Mouse (Mus musculus): Measurements from ENCODE around the gene Lsp1. TPM values are rescaled to one million over a fixed set of nuclear protein-coding genes. Genes with fewer than 3 reads are reported as not detected.

Gene Lsp1
- polyA plus RNA-seq, 1 experiment: 298 TPM

DNA sequence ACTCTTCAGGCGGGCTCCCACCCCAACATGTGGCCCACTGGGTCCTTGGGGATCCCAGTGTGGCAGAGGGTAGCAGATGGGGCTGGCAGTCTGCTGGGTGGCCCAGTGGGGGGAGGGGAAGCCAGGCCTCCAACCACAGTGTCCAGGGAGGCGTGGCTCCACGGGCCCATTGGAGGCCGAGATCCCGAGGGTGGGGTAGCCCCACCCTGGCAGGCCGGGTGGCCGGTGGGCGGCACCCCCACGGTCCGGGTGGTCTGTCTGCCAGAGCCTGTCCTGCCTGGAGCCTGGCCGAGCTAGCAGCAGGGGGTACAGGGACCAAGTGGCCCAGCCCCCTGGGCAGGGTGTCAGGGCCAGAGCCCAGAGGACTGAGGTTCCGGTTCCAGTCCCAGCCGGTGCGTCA lies 14.2 kb downstream of the Lsp1 start:
- Histone ChIP-seq H3K4me3 (peak overlapping the region; percentile 86), H3ac (ENCODE audit: control insufficient read depth, insufficient read length) (peak overlapping the region; percentile 13), H3K79me2 (ENCODE audit: control insufficient read depth, insufficient read depth) (peaks cover 84% of the 10 kb centered on the region), H3K4me2 (ENCODE audit: low read depth) (peak overlapping the region; percentile 94), H3K36me3 (ENCODE audit: control insufficient read depth, insufficient read depth) (no peaks in the 10 kb centered on the region), H3K27me3 (ENCODE audit: control insufficient read depth, insufficient read depth, insufficient read length) (no peaks in the 10 kb centered on the region)
- TF ChIP-seq TCF12 (IDR thresholded peaks at IDR 0.05; ENCODE audit: insufficient read depth, poor library complexity, severe bottlenecking): no peak
- peak in 2 of 3 experiments; percentile 59 to 61 for TF ChIP-seq MYOD1 (IDR thresholded peaks at IDR 0.05; ENCODE audit: control insufficient read depth in 1 of 3, insufficient read length in 2 of 3, low read depth in 2 of 3)
- TF ChIP-seq E2F4 (IDR thresholded peaks at IDR 0.05; ENCODE audit: insufficient read depth): no peak
- TF ChIP-seq POLR2A (IDR thresholded peaks at IDR 0.05; ENCODE audit: insufficient read length, low read depth): peak; percentile 74
- peak in 2 of 3 experiments; percentile 45 to 74 for TF ChIP-seq MYOG (IDR thresholded peaks at IDR 0.05; ENCODE audit: control insufficient read depth in 1 of 3, insufficient read depth in 1 of 3, insufficient read length in 2 of 3, low read depth in 2 of 3)
- TF ChIP-seq POLR2AphosphoS2 (IDR thresholded peaks at IDR 0.05; ENCODE audit: insufficient read length, low read depth): peak; percentile 78

DNA sequence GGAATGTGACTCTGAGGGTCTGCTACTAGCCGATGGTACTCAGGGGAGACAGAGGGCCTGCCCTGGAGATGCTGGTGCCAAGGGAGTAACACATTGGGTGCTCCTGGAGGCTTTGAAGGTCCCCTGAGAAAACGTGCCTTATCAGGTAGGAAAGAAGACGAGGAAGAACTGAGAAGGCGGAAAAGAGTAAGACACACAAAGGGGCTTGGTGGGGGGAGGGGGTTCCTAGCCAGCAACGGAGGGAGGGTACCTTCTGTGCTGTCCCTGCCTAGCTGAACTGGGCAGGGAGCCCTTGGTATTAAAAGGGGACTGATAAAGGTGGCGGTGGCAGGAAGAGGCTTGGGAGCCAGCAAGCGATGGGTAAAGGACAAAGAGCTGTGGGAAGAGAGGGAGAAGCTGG lies 15.0 kb downstream of the Lsp1 start:
- H3K36me3 ChIP-seq (ENCODE audit: control insufficient read depth, insufficient read depth): peaks cover 4% of the 10 kb centered on the region
- H3K79me2 ChIP-seq (ENCODE audit: control insufficient read depth, insufficient read depth): peaks cover 92% of the 10 kb centered on the region
- peak overlapping the region; percentile 86 for H3K4me3 ChIP-seq
- H3K4me2 ChIP-seq (ENCODE audit: low read depth): peak overlapping the region; percentile 94
- TF ChIP-seq USF1 (IDR thresholded peaks at IDR 0.05; ENCODE audit: low read depth) (no peak), CEBPB (IDR thresholded peaks at IDR 0.05; ENCODE audit: insufficient read depth, poor library complexity, severe bottlenecking) (no peak), POLR2A (IDR thresholded peaks at IDR 0.05; ENCODE audit: insufficient read length, low read depth) (peak; percentile 4)
- H3K27me3 ChIP-seq (ENCODE audit: control insufficient read depth, insufficient read depth, insufficient read length): no peaks in the 10 kb centered on the region
- H3ac ChIP-seq (ENCODE audit: control insufficient read depth, insufficient read length): peak overlapping the region; percentile 13

DNA sequence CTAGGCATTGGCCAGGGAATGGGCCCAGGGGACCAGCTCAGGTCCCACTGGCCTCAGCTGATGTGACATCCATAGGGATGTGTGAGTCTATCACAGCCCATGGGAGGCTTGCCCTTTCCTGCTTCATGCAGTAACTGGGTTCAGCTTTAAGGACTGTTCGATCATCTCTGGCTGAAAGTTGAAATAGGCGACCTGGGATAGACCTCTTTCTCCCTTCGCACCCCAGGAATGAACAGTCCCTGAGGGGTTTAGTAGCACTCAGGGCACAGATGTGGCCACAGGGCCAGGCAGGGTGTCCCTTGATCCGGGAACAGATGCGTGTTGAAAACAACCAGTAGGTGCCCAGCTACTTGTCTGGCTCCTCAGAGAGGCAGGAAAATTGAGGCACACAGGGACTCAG lies 15.7 kb downstream of the Lsp1 start:
- H3K4me3 ChIP-seq: peak overlapping the region; percentile 86
- no peak for TF ChIP-seq CEBPB (IDR thresholded peaks at IDR 0.05; ENCODE audit: insufficient read depth, poor library complexity, severe bottlenecking)
- no peak for TF ChIP-seq USF1 (IDR thresholded peaks at IDR 0.05; ENCODE audit: low read depth)
- peak; percentile 31 for TF ChIP-seq POLR2AphosphoS2 (IDR thresholded peaks at IDR 0.05; ENCODE audit: insufficient read length, low read depth)

DNA sequence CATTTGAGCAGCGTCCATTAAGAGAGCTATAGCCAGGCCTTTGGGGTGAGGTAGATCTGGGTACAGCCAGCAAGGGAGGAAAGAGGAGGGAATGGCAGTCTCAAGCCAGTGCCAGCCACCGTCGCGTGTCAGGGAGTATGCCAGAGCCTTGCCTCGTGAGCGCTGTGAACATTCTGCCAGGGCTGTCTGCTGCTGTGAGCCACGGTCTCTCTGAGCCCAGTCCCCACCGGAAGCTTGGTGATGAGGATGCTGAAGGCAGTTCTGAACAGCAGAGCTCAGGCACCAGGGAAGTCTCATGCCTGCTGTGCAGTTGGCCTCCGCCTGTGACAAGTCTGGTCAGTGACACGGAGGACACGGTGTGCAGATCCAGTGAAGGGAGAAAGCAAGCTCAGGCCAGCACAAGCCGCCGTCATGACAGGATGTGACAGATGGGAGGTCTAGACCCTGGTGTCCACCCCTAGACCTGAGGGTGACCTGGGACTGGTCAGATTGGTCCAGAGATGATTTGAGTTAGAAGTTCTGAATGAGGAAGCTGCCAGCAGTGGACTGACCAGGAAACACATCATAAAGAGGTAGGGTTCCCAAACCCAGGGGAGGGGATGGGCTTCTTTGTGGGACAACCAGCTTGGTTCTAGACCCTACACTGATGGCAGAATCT lies 16.3 kb downstream of the Lsp1 start:
- H3K27me3 ChIP-seq (ENCODE audit: control insufficient read depth, insufficient read depth, insufficient read length): no peaks in the 10 kb centered on the region
- peaks cover 92% of the 10 kb centered on the region for H3K79me2 ChIP-seq (ENCODE audit: control insufficient read depth, insufficient read depth)
- H3K36me3 ChIP-seq (ENCODE audit: control insufficient read depth, insufficient read depth): peaks cover 4% of the 10 kb centered on the region
- H3K4me2 ChIP-seq (ENCODE audit: low read depth): peak overlapping the region; percentile 94
- no peak for TF ChIP-seq MYOD1 (IDR thresholded peaks at IDR 0.05; ENCODE audit: control insufficient read depth in 1 of 3, insufficient read length in 2 of 3, low read depth in 2 of 3)
- no peak for TF ChIP-seq REST (IDR thresholded peaks at IDR 0.05; ENCODE audit: insufficient read depth, insufficient read length)
- peak; percentile 65 for TF ChIP-seq POLR2A (IDR thresholded peaks at IDR 0.05; ENCODE audit: insufficient read length, low read depth)
- TF ChIP-seq TCF12 (IDR thresholded peaks at IDR 0.05; ENCODE audit: insufficient read depth, poor library complexity, severe bottlenecking): no peak
- H3K4me3 ChIP-seq: peak overlapping the region; percentile 86
- peak overlapping the region; percentile 13 for H3ac ChIP-seq (ENCODE audit: control insufficient read depth, insufficient read length)

More for the DNA sequence above, 15.7 kb downstream of the Lsp1 start:
- H3K27me3 ChIP-seq (ENCODE audit: control insufficient read depth, insufficient read depth, insufficient read length): no peaks in the 10 kb centered on the region
- peaks cover 98% of the 10 kb centered on the region for H3K79me2 ChIP-seq (ENCODE audit: control insufficient read depth, insufficient read depth)
- peak overlapping the region; percentile 13 for H3ac ChIP-seq (ENCODE audit: control insufficient read depth, insufficient read length)
- peak overlapping the region; percentile 94 for H3K4me2 ChIP-seq (ENCODE audit: low read depth)
- H3K36me3 ChIP-seq (ENCODE audit: control insufficient read depth, insufficient read depth): peaks cover 4% of the 10 kb centered on the region

DNA sequence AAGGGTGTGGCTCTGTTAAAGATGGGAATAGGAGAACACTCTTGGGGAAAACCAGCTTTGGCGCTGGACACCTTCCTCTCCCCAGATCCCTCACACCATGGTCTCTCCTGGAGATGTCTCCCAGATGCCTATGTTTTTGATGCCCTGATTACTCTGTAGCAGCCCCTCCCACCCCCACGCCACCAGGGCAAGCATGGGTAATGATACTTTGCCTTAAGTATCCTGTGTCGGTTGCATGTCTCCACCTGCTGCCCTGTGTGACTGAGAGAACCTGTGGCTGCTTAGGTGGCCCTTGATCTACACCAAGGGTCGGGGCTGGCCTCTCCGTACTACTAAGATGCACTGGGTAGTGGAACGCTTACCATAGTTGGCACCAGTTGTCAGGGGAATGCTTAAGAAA lies 17.4 kb downstream of the Lsp1 start:
- Histone ChIP-seq H3K4me3 (peak overlapping the region; percentile 86), H3K79me2 (ENCODE audit: control insufficient read depth, insufficient read depth) (peaks cover 90% of the 10 kb centered on the region), H3ac (ENCODE audit: control insufficient read depth, insufficient read length) (no peak overlapping the region), H3K36me3 (ENCODE audit: control insufficient read depth, insufficient read depth) (peaks cover 4% of the 10 kb centered on the region), H3K27me3 (ENCODE audit: control insufficient read depth, insufficient read depth, insufficient read length) (no peaks in the 10 kb centered on the region), H3K4me2 (ENCODE audit: low read depth) (peak overlapping the region; percentile 94)
- no peak for TF ChIP-seq CEBPB (IDR thresholded peaks at IDR 0.05; ENCODE audit: insufficient read depth, poor library complexity, severe bottlenecking)
- TF ChIP-seq TCF3 (IDR thresholded peaks at IDR 0.05; ENCODE audit: insufficient read length, low read depth): no peak
- no peak for TF ChIP-seq USF1 (IDR thresholded peaks at IDR 0.05; ENCODE audit: low read depth)
- TF ChIP-seq TCF12 (IDR thresholded peaks at IDR 0.05; ENCODE audit: insufficient read depth, poor library complexity, severe bottlenecking): no peak
- TF ChIP-seq POLR2AphosphoS2 (IDR thresholded peaks at IDR 0.05; ENCODE audit: insufficient read length, low read depth): no peak

DNA sequence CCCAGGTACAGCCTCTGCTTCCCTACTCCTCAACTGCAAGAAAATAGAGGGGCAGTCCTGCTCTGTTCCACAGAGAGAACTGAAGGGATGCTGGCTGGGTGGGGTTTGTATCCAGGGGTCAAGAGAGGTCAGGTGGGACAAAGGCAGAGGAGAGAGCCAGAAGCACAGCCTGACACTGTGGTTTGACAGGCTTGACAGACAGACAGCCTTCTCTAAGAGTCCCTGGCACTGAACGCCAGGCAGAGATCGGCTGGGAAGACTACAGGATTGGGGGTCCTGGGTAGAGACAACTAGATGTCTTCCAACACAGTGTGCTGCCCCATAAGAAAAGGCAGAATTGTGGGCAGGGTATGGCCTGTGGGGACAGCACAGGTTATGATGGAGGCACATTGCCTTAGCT lies 18.0 kb downstream of the Lsp1 start:
- TF ChIP-seq E2F4 (IDR thresholded peaks at IDR 0.05; ENCODE audit: insufficient read depth) (no peak), TCF12 (IDR thresholded peaks at IDR 0.05; ENCODE audit: insufficient read depth, poor library complexity, severe bottlenecking) (no peak), POLR2AphosphoS2 (IDR thresholded peaks at IDR 0.05; ENCODE audit: insufficient read length, low read depth) (no peak), CEBPB (IDR thresholded peaks at IDR 0.05; ENCODE audit: insufficient read depth, poor library complexity, severe bottlenecking) (no peak), TCF3 (IDR thresholded peaks at IDR 0.05; ENCODE audit: insufficient read length, low read depth) (no peak), REST (IDR thresholded peaks at IDR 0.05; ENCODE audit: insufficient read depth, insufficient read length) (no peak), SRF (IDR thresholded peaks at IDR 0.05; ENCODE audit: control insufficient read depth, insufficient read length, low read depth) (no peak), MYOD1 (IDR thresholded peaks at IDR 0.05; ENCODE audit: control insufficient read depth in 1 of 3, insufficient read length in 2 of 3, low read depth in 2 of 3) (no peak), POLR2A (IDR thresholded peaks at IDR 0.05; ENCODE audit: insufficient read length, low read depth) (no peak), MAX (IDR thresholded peaks at IDR 0.05; ENCODE audit: low read depth) (no peak)
- H3K4me2 ChIP-seq (ENCODE audit: low read depth): peak overlapping the region; percentile 94
- H3K27me3 ChIP-seq (ENCODE audit: control insufficient read depth, insufficient read depth, insufficient read length): no peaks in the 10 kb centered on the region
- no peak overlapping the region for H3ac ChIP-seq (ENCODE audit: control insufficient read depth, insufficient read length)
- peaks cover 4% of the 10 kb centered on the region for H3K36me3 ChIP-seq (ENCODE audit: control insufficient read depth, insufficient read depth)
- H3K79me2 ChIP-seq (ENCODE audit: control insufficient read depth, insufficient read depth): peaks cover 84% of the 10 kb centered on the region
- peak overlapping the region; percentile 86 for H3K4me3 ChIP-seq

Data from myocyte (in vitro differentiated cells).